Mouse (Mus musculus) lung, adult 2 months (tissue): ENCODE results near the gene Ackr1.

Experiments used
- CTCF ChIP-seq: fragments of 200-500 bp; IDR thresholded peaks from 2 replicates; pipeline ENCODE4 v1.5.1; 2011; ENCODE audit warnings: mild to moderate bottlenecking, low read length, control low read depth; ENCODE audit not compliant: insufficient read depth
- POLR2A ChIP-seq: fragments of 200-500 bp; IDR thresholded peaks from 2 replicates; pipeline ENCODE4 v1.6.1; 2011; ENCODE audit warnings: low read depth, mild to moderate bottlenecking, control low read depth, low read length, borderline replicate concordance; ENCODE audit errors: extremely low read depth

DNA sequence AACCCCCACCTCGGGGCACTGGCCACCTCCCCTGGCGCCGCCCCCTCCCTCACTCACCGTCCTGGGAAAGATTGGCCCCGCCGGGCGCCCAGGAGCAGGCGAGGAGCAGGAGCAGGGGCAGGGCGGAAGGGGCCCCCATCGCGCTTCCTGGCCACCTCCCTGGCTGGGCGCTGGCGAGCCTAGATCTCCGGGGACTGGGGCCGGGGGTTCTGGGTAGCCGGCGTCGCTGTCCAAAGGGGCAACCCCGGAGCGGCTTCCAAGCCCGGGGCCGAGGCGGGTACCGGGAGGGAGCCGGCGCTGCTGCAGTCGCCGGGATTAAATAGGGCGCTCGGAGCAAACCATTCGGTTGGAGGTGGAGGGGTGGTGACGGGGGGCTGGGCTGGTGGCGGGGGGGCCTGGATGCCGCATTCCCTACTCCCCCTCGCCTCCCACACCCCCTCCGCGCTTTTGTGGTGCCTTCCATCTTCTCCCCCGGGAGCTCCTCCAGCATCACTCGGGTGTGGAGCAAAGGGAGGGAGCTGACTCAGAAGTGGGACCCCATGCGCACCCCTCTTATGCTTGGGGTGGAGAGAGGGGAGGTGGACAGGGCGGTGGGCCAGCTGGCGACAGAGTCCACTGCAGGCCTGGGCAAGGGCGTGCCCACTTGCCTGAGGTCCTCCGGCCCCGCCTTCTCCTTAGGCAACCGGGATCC is 34.0 kb upstream of the Ackr1 start, which contains the start of gene Cadm3:
- no peak for TF ChIP-seq CTCF
- TF ChIP-seq POLR2A: no peak
